Mouse (Mus musculus) liver, embryonic 14.5 days (tissue): Measurements from ENCODE around the gene Lrrc49. TPM values are rescaled to one million over a fixed set of nuclear protein-coding genes. Genes with fewer than 3 reads are reported as not detected.

Experiments
- ATAC-seq: fragments of 200-750 bp; cut with Nextera tagmentation; 2 replicates; pipeline ENCODE4 v1.8.0; 2017; ENCODE audit warnings: moderate number of reproducible peaks, mild to moderate bottlenecking, moderate library complexity; ENCODE audit not compliant: insufficient read depth
- DNase-seq, 3 experiments: peaks; one replicate each; pipeline ENCODE4 v3.0.0-alpha.2; 2012 to 2013; ENCODE audit warnings: low read depth in 3 of 3, low spot score in 3 of 3
- H3K27ac ChIP-seq: fragments of 300-500 bp; sonication (generic); 2 replicates; pipeline ENCODE4 v1.5.1; 2014; ENCODE audit warnings: moderate library complexity, mild to moderate bottlenecking, control low read depth, inconsistent platforms
- H3K27me3 ChIP-seq: fragments of 300-500 bp; sonication (generic); 2 replicates; pipeline ENCODE4 v1.6.1; 2014; ENCODE audit warnings: mild to moderate bottlenecking, low read length, moderate library complexity; ENCODE audit not compliant: control insufficient read depth, insufficient read depth
- H3K36me3 ChIP-seq: fragments of 300-500 bp; sonication (generic); replicated peaks from 2 replicates; pipeline ENCODE4 v1.6.1; 2014; ENCODE audit warnings: low read depth; ENCODE audit not compliant: control insufficient read depth, insufficient read depth
- H3K4me1 ChIP-seq, 2 experiments: fragments of 200-500 bp in 1 of 2; fragments of 300-500 bp in 1 of 2; sonication (generic) in 1 of 2; replicated peaks; 2 replicates each; pipeline ENCODE4 v1.6.1; 2012 to 2014; ENCODE audit warnings: antibody characterized with exemption in 1 of 2, inconsistent platforms in 1 of 2, low read length in 1 of 2; ENCODE audit not compliant: control insufficient read depth in 2 of 2, insufficient read depth in 2 of 2
- H3K4me2 ChIP-seq: fragments of 300-500 bp; sonication (generic); 2 replicates; pipeline ENCODE4 v1.6.1; 2014; ENCODE audit warnings: low read depth, mild to moderate bottlenecking, control low read depth, moderate library complexity
- H3K4me3 ChIP-seq, 2 experiments: fragments of 200-500 bp in 1 of 2; fragments of 300-500 bp in 1 of 2; sonication (generic) in 1 of 2; 2 replicates each; pipeline ENCODE4 v1.5.1; 2012 to 2014; ENCODE audit warnings: low read depth in 2 of 2, low read length in 2 of 2, mild to moderate bottlenecking in 2 of 2, control low read depth in 1 of 2, inconsistent platforms in 1 of 2, moderate library complexity in 1 of 2; ENCODE audit not compliant: insufficient read depth in 1 of 2
- H3K9ac ChIP-seq: fragments of 300-500 bp; sonication (generic); replicated peaks from 2 replicates; pipeline ENCODE4 v1.6.1; 2014; ENCODE audit warnings: mild to moderate bottlenecking, control low read depth, moderate library complexity
- H3K9me3 ChIP-seq: fragments of 300-500 bp; sonication (generic); 2 replicates; pipeline ENCODE4 v1.6.1; 2016; ENCODE audit warnings: low read length, mixed read lengths; ENCODE audit not compliant: control insufficient read depth
- CTCF ChIP-seq: IDR thresholded peaks from 2 replicates; pipeline ENCODE4 v1.5.1; 2016; ENCODE audit warnings: antibody characterized with exemption, low read depth, control low read depth
- EP300 ChIP-seq: IDR thresholded peaks from 2 replicates; pipeline ENCODE4 v1.6.1; 2016; ENCODE audit warnings: antibody characterized with exemption, low read depth
- WGBS: fragments of 180-500 bp; shearing (Covaris S2); extraction: QIAGEN DNeasy Blood & Tissue Kit; methylation state at CpG from one replicate; pipeline ENCODE4 v1.1.7; 2014; ENCODE audit not compliant: insufficient replicate concordance; 5-methylcytosine and 5-hydroxymethylcytosine counted together
- polyA plus RNA-seq, 2 experiments: library from polyadenylated mRNA; depleted of rRNA in 1 of 2; stranded (reverse) in 1 of 2; unstranded in 1 of 2; fragments of >200 nt; fragmentation: Nextera tagmentation in 1 of 2; extraction: Ambion mirVana in 1 of 2; gene quantifications; 2 replicates each; pipeline versions ENCODE4 v1.2.1 to v1.2.3; 2012 to 2014

Lrrc49 gene
- polyA plus RNA-seq, 2 experiments: 0.54 to 0.72 TPM

DNA sequence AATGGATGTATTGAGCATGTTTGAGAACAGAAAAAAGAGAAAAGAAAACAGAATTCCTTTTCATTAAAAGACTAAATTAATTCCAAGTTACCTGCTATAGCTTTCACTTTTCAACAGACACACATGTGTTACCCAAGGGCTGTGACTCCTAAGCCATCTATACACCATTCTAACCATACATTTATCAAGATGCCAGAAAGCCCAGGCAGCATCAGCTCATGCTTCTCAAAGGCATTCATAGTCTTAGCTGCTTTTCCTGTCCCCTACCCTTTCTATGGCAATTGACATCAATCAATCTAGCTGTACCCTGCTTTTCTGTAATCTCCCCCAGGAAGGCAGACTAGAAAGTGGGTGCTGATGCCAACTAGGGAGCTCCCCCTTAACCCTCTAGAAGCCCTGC lies 34.4 kb downstream of the Lrrc49 start:
- Histone ChIP-seq H3K9me3 (no peaks in the 10 kb centered on the region), H3K27me3 (no peaks in the 10 kb centered on the region), H3K4me2 (no peak overlapping the region; the same call in 1 of the 2 replicates), H3K4me3 (no peak overlapping the region), H3K36me3 (no peaks in the 10 kb centered on the region), H3K27ac (no peak overlapping the region; the same call in 1 of the 2 replicates), H3K4me1 (peaks cover 6 to 12% of the 10 kb centered on the region in 2 experiments), H3K9ac (no peak overlapping the region)
- no peak for TF ChIP-seq CTCF
- TF ChIP-seq EP300: no peak
- no peak for DNase-seq
- peak; percentile 63; the same call in 1 of the 2 replicates for ATAC-seq

- H3K27ac ChIP-seq: no peak overlapping the region
- no peak overlapping the region for H3K4me3 ChIP-seq
- TF ChIP-seq CTCF (no peak), EP300 (peak; percentile 60)
- no peak overlapping the region for H3K9ac ChIP-seq
- DNase-seq: peak; percentile 76 to 81 (median 78)
- H3K9me3 ChIP-seq: no peaks in the 10 kb centered on the region
- H3K4me1 ChIP-seq: peaks cover 6 to 12% of the 10 kb centered on the region in 2 experiments
- peak; percentile 95 for ATAC-seq
- H3K4me2 ChIP-seq: peak overlapping the region; percentile 20; the same call in 1 of the 2 replicates
- no peaks in the 10 kb centered on the region for H3K36me3 ChIP-seq
- 41% methylated on average over 1 of the region's 1 CpGs for WGBS
- H3K27me3 ChIP-seq: no peaks in the 10 kb centered on the region
These were observed 34.8 kb downstream of the Lrrc49 start for GRCm38 (mm10) chr9:60653137-60653536.

DNA sequence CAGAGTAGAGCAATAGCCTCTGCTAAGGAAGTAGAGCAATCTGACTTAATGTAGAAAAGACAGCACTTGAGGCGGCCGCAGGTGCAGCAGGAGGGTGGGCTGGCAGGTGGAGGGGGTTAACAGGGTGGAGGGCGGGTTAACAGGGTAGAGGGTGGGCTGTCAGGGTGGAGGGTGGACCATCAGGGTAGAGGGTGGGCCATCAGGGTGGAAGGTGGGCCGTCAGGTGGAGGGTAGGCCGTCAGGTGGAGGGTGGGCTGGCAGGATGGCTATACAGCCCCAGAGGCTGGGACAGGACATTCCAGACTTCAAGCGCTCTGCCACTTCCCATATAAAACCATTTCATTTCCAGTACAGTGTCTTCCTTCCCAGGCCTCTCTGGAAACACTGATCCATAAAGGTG lies 37.7 kb downstream of the Lrrc49 start:
- ATAC-seq (no peak), DNase-seq (no peak)
- Histone ChIP-seq H3K4me3 (no peak overlapping the region), H3K27ac (no peak overlapping the region), H3K9ac (no peak overlapping the region), H3K36me3 (no peaks in the 10 kb centered on the region), H3K4me2 (no peak overlapping the region), H3K27me3 (no peaks in the 10 kb centered on the region), H3K4me1 (peaks cover 6 to 12% of the 10 kb centered on the region in 2 experiments), H3K9me3 (no peaks in the 10 kb centered on the region)
- TF ChIP-seq EP300 (no peak), CTCF (no peak)
- 49% methylated on average over 6 of the region's 6 CpGs for whole genome bisulfite sequencing

DNA sequence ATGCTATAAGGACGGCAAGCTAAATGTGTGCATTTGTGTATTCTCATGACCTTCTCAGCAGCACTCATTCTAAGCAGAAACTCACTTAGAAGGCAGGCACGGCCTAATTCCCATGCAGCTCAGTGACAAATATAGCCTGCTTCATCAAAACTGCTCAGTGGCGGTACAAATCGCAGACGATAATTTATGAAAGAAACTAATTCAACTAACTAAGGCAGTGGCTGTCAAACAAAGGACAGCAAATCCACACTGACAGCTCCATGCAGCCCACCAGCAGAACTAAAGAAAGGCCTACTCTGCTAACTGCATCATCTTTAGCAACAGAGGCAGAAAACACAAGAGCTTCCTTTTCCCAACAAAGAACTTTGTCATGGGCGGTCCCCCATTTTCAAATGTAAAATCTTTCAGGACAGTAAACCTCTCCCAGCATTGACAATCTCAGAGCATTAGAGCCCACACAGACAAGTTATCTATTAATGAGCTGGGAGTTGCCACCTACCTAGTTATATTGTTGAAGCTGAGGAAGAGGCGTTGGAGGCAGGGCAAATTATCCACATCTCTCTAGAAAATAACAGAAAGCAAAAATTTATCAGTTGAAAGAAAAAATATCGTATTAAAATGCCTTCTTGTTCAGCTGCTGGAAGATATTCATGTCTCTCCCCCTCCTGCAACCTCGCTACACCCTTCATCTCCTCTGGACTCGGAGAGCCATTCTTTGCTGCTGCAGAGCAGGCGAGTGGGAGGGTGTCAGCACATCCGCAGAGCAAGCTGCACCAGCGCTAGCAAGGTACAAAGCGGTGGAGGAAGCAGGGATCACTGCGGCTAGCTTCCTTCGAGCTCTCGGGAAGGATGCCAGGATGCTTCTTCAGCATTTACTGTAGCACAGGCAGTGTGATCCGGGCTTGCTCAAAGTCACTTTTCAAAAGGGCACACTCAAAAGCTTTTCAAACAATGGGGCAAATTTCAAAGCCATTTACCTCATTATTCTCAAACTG lies 38.7 kb downstream of the Lrrc49 start:
- no peak overlapping the region for H3K9ac ChIP-seq
- H3K27me3 ChIP-seq: no peaks in the 10 kb centered on the region
- H3K4me2 ChIP-seq: no peak overlapping the region
- H3K4me3 ChIP-seq: no peak overlapping the region
- TF ChIP-seq EP300: no peak
- no peak for TF ChIP-seq CTCF
- WGBS: 59% methylated on average over 18 of the region's 18 CpGs
- no peak overlapping the region for H3K27ac ChIP-seq
- peaks cover 6 to 11% of the 10 kb centered on the region in 2 experiments for H3K4me1 ChIP-seq
- no peaks in the 10 kb centered on the region for H3K9me3 ChIP-seq
- no peaks in the 10 kb centered on the region for H3K36me3 ChIP-seq
- DNase-seq (no peak), ATAC-seq (no peak)

DNA sequence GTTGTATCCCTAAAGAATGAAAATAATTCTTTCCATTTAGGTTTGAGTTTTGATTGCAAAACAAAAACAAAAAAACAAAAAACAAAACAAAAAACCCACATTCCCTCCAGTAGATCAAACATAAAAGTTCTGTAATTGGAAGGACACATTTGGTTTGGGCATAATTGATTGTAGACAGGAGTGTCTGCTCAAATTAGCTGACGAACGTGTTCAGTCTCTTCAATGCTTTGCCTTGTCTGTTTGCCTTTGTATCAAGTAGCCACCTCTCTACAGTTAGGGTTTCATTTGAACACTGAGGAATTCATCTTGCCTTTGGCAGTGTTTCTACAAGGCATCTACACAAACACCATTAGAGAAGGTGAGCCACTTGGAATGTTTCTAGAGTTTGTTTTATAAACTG lies 54.4 kb downstream of the Lrrc49 start:
- TF ChIP-seq EP300: no peak
- no peak for TF ChIP-seq CTCF
- 68% methylated on average over 2 of the region's 2 CpGs for WGBS

More for the DNA sequence above, 54.4 kb downstream of the Lrrc49 start:
- H3K9ac ChIP-seq: no peak overlapping the region
- H3K4me1 ChIP-seq: no peaks in the 10 kb centered on the region
- H3K4me3 ChIP-seq: no peak overlapping the region
- no peaks in the 10 kb centered on the region for H3K27me3 ChIP-seq
- no peaks in the 10 kb centered on the region for H3K36me3 ChIP-seq
- DNase-seq: no peak
- no peak overlapping the region for H3K27ac ChIP-seq
- no peak overlapping the region for H3K4me2 ChIP-seq
- H3K9me3 ChIP-seq: no peaks in the 10 kb centered on the region
- no peak for ATAC-seq
